Mouse (Mus musculus) left cerebral cortex, adult 8-10 months (tissue): Measurements from ENCODE around the gene Kcnk3. TPM values are rescaled to one million over a fixed set of nuclear protein-coding genes. Genes with fewer than 3 reads are reported as not detected.

ENCODE experiments used
- DNase-seq, 2 experiments: peaks; one replicate each; pipeline ENCODE4 v3.0.0; 2022; ENCODE audit warnings: low spot score in 2 of 2
- total RNA-seq, 4 experiments: library from RNA; stranded (reverse); gene quantifications; 2 replicates each; pipeline ENCODE4 v1.2.4; 2022

Kcnk3 gene
- total RNA-seq = 10 to 100 TPM; 19.5 to 25.2 (median 21.7) TPM

DNA sequence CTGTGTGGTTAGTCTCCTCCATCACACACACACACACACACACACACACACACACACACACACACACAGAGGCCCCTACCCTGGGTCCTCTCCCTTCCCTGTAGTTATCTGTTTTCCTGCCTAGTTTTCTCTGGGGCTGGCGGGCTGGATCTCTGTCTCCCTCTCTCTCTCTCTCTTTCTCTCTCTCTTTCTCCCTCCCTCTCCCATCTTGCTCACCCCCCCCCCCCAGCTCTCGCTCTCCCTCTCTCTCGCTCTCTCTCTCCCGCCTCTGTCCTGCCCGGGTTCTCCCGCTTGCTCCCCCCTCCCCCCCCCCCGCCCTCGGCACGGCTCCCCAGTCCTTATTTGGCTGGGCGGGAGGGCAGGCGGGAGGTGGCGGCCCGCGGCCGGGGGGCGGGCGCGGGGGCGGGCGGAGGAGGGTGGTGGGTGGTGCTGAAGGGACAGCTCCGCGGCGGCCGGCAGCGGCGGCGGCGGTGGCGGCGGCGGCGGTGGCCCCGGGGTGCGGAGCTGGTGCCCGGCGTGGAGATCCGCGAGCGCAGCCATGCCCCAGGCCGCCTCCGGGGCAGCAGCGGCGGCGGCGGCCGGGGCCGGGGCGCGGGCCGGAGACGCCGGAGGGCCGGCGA is at the start of gene Kcnk3:
Kcnk3 (plus strand) TSS at position 490 of the 620 bp plus-strand sequence.
- DNase-seq = no peak

DNA sequence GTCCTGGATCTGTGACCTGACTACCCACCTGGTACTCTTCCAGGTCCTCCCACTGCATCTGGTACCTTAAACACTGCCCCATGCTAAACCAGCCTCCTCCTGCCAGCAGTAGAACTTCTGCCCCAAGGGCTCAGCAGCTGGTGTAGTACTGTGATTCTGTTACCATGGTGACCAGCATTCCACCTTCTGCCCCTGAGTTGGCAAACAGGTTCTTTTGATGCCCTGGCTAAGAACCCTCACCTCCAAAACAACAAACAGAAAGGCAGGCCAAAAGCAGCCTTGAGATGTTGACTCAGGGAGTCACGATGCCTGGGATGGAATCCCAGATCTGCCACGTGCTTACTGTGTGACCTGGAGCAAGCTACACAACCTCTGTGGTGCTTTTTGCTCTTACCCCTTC is 42.3 kb upstream of the Kcnk3 start, which contains the start of gene Cib4:
Cib4 (minus strand) TSS at position 139 of the 400 bp plus-strand sequence.
- no peak for DNase-seq

DNA sequence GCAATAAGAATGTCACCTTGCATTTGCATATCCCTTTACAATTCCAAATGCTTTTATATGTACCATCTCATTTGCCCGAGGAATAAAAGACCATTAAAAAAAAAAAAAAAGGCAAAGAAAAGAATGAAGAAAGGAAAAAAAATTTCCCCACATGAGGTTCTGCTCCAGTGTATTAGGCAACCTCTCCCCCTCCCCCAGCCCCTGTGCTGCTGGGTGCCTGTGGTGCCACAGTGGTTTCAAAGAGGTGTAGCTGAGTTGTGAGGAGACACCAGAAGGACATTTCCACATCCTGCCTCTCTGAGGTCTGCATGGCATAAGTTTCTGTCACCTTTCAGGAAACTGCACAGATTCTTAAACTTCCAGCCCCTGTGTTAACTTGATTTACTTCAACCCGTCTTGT is 39.3 kb upstream of the Kcnk3 start:
- DNase-seq = no peak

DNA sequence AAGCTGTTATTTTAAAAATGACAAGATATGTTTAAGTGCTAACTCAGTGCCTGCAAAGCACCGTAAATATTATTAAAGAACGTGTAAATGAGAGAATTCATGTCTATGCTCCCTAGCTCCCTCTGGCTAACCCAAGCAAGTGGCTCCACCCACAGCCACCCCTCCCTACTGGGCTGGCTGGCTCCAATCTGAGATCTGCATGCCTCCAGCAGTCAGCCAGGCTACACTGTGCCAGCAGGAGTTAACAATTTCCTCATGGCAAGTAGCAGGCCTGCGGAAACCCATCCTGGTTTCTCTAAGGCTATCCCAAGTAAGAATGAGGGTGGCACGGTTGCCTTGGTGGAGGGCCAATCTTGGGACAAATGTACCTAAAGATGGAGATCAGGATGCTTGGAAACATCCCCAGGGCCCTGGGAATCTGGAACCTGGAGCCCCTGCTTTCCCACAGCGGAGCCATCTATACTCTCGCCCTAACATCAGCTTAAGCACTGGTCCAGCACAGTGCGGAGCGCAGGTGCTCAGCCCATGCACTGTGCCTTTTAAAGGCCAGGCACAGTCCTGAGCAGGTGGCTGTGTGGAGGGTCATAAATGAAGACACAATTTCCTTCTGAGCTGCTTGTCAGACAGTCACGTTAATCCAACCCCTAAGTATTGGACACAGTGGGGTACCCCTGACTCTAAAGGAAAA is 37.5 kb upstream of the Kcnk3 start:
- DNase-seq = no peak

DNA sequence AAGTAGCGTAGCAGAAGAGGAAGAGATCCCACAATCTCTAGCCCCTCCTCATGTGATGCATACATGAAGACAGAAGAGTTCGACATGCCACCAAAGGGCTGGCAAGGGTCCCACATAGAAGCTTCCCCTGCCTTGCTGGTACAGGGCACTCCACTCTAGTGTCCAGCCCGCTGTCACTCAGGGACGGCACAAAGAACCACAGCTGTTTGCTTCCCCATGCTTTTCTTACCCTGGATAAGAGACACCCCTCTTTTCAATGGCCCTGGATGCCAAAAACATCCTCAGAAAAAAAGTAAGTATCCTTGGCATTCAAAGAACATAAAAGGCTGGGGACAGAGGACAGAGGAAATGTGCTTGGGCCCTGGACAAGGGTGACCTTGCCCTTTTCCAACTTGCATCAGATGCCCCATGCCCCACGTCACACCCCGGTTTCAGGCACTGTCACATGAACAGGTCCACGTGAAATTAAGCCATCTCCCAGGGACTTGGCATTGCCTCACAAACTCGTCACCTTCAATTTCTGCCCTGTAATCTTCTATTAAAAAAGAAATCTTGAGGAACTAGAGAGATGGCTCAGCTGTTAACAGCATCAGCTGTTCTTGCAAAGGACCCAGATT is 36.8 kb upstream of the Kcnk3 start:
- no peak for DNase-seq

DNA sequence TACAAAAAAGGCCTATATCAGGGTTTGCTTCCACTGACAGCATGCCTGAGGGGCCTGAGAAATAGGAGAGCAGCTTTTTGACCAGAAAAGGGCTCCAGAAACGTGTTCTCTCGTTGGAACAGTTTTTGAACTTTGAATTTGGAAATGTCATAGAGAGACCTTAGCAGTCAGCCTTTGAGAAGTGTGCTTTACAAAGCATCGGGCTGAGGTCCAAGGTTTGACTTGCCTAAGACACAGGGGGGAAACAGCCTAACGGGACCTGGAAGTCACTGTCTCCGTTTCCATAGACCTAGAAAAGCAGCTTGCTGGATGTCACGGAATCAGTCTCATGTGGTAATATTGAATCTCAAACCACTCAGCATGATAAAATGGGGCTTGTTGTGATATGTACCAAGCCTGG is 36.0 kb upstream of the Kcnk3 start:
- DNase-seq = no peak

DNA sequence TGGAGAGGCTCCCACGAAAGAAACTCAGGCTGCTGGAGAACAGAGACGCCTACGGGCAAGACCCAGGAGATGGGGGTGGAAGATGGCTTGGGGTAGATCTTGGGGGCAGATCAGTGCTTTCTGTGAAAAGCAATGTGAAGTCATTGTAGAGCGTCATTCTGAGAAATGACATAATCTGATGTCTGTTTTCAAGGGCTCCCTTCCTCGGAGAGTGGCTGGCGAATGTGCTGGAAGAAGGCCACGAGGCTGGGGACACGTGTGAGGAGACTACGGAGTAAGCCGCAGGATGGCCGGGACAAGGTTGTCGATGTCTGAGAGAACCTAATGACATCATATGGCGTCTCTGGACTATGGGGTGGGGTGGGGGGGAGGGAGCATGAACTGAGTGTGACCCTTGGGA is 34.0 kb upstream of the Kcnk3 start:
- no peak for DNase-seq

DNA sequence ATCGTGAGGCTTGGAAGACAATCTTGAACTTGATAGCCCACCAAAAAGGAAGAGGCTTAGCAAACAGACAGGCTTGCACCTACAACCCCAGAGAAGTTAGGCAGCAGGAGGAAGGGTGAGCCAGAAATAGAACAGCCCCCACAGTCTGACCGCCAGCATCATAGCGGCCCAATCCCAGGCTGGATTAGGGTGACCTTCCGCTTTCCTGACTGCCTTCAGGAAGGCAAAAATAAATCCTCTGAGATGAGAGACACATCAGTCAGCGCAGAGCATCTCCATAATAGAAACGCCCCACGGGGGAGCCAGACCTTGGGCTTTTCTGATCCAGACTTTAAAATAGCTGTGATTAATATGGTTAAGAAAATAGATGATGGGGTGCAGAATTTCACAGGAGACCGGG is 33.0 kb upstream of the Kcnk3 start:
- no peak for DNase-seq

DNA sequence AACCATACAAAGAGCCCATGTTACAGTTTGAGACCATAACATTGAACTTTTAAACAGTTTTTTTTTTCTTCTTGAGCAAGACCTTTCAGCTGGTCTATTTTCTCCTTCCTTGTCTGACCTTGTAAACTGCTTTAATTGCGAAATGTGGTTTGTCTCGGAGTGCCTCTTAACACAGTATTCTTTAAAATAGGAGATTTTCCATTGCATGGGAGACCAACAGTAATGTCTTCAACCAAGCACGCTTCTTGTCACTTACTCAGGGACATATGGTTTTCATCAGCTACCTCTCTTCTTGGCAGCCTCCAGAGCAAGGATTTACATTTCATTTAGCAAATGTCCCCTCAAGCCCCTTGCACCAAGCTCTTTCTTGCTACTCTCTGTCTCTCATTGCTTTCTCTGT is 31.7 kb upstream of the Kcnk3 start:
- no peak for DNase-seq

DNA sequence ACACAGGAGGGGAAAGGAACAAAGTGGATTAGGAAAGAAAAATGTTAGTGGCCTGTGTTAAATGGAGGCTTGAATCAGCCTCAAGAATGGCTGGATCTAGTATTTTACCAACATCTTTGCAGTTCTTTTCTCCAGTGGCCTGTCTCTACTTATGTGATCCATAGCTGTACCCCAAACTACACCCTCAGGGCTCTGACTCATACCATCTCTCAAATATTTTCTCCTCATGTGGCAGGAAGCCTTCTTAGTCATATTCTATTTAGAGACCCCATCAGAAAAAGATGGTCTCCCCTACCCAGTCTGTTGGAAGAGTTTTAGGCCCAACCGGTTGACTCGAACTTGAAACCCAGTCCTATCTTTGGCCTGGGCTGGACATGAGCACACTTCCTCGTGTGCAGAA is 28.5 kb upstream of the Kcnk3 start:
- DNase-seq = no peak

DNA sequence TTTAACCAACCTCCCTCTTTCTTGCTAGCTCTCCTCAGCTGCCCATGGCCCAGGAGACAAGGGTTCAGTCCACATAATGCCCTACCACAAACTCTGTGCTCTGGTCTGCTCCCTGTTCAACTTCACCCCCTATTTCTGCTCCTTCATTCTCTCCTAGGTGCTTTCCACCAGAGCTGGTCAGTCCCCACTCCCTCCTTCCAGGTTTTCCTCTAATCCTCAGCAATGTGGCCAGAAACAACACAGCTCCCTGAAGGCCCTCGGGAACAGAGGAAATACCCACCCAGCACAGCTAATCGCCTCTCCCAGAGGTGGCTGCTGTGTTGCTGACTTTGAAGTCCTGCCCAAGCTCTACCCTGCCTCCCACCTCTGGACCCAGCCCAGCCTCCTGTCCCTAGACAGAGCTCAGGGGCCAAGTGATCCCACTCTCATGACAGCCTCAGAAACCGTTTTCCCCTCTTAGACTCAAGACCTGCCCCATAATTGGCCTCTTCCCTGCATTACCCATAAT is 27.9 kb upstream of the Kcnk3 start:
- DNase-seq = no peak

DNA sequence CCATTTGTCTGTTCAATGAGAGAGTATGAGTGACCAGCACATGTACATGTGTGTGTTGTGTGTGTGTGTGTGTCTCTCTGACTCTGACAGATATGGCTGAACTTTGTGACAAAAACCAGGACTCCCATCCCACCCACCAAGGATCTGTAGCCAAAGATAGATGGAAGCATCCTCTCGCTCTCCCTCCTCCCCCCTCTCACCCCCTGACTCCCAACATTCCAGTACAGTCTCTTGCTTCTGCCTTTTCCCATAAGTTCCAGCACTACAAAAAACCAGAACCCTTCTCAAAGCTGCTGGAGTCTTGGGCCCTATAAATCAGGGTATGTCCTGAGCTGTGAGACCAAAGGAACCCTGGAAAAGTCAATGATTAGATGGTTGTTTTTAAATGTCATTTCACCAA is 19.5 kb upstream of the Kcnk3 start:
- no peak for DNase-seq

DNA sequence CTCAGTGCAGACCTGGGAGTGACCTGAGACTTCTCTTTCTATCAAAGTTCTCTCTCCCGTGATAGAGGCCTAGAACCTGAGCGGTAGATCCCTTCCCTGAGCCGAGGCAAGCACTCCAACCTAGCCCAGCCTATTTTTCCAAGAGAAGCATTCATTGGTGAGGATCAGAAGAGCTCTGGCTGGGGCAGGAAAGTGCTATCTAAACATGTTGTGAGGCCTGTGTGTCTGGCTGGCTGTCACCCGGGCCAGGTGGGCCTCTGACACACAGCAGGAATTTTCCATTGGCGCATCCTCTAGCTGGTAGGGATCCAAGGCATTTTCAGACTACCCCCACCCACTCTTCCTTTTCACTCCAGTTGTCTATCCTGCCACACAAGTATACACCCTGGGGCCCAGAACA is 16.1 kb upstream of the Kcnk3 start:
- no peak for DNase-seq

DNA sequence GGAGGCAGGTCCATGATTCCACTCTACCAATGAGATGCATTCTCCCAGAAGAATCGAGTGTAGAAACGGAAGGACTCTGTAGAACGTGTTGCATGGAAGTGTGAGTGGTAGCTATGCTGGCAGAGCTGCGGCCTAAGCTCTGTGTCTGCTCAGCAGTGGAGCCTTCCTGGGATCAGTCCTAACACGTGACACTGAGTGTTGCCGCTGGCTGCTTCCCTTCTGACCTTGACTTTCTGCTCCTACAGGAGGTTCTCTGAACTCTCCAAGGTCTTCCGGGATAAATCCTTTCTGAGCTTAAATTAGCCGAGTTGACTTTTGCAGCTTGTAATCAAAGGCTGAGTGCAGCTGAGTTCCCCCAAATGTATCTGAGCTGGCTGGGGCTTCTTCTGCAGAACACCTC is 13.6 kb upstream of the Kcnk3 start:
- DNase-seq = no peak

DNA sequence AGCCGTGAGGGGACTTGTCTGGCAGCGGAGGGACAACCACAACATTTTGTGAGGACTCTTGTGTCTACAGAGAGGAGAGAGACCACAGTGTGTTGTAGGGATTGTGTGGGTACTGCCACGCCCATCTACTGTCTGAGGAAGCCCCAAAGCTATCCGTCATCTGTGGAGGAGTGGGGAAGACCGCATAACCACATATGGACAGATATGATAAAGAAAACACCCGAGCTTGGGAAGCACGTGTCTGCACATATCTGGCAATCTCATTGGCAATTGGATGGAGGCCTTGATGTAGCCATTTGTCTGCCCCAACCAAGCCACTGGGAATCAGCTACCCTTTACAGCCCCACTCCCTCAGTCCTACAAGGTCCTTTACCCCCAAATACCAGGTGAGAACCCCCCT is 11.7 kb upstream of the Kcnk3 start:
- DNase-seq = no peak

DNA sequence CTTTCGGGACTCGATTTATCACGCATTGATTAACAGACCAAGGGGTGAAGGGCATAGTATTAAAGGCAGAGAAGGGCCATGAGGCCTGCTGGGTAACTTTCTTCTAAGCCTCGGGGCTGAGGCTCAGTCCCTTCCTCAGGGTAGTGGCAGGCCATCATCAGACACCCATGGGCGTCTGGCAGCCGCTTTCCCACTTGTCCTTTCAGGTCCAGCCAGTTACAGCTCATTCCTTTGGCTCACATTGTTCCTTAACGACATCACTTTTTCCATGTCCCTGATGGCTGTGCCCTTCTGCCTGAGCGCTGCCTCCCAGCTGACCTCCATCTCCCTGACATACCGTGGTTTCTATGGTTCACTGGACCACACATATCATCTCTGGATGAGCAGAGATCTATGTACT is 10.7 kb upstream of the Kcnk3 start:
- DNase-seq = no peak

DNA sequence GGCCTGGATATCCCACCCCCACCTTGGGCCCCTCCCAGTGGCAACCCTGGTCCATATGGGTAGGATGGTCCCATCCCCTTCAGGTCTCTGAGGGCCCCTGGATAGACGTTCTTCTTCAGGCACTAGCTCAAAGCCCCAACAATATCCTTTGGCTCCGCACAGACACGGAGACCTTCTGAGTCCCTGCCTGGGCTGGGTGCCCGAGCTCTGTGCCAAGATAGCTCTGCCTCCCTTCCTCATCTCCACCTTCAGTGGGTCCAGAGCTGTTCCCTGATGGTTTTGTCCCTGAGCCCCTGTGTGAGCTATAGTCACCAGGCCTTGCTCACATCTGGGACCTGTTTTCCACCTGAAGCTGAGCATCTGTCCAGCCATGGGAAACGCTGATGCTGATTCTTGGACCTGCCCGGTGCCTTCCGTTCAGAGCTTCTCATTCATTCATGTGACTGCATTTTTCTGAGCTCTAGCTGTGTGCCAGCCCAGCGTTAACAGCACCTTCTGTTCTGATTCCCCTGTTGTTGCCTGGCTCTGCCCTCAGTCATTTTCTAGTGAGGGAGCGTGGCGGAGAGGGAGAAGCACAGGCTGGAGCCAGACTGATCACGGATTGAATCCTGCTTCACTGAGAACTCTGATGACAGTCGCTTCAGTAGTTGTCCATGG is 10.2 kb upstream of the Kcnk3 start:
- DNase-seq = no peak

DNA sequence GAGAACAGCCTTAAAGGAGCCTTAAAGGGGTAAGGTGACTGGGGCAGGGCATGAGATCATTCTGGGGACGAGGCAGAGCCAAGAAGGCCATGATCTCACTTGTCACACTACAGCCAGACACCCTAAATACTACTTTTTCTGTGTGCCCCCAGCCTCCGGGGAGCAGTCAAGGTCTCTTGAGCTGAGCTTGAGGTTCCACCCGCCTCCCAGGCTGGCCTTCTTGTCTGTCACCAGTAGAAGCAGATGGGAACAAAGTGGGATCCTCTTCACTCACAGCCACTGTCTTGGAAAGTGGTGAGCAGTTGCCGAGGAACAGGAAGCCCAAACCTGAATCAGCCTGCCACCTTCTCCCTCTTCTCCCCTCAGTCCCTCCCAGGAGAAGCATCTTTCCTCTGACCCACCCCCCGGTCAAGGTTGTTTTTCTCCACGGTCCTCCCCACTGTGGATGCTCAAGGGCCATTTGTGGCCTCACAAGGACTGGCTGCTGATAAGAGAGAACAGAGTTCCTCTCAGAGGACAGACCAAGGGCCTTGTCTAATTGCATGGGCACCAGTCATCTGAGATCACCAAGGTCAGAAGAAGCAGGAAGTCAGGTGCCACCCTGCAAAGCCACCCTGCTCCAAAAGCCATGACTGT is 9.4 kb upstream of the Kcnk3 start:
- DNase-seq = no peak

DNA sequence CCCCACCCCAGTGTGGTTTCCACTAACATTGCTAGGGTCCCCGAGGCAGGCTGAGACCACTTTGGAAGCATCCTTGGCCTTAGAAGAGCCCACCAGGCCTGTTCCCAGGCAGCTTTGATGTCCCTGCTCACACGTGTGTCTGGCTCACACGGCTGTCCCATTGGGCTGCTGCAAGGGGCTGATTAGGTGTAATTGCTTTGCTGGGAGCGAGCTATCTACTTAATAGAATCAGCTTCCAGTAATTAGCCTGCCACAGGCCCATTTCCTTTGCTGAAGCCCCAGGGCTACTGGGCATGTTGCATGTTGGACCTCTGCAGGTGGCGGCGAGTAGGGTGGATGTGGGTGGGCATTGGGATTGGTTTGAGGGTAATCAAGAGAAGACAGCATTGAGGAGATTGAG is 7.2 kb upstream of the Kcnk3 start:
- DNase-seq = no peak

DNA sequence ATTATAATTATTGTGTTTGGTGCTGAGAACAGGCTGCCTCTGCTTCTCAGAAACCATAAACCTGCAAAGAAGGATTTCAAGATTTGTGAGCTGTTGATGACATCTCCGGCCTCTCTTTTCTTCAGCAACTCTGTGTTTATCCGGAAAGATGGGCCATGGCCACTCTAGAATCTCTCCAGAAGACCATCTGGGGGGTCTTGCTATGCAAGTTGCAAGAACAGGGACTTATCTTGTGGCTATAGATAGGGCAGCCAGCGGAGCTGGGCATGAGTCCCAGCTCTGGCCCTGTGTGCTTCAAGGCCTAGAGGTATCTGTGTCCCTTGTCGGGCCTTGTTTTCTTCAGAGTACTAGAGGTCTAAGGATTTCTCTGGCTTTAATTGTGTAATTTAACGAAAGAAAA is 6.0 kb upstream of the Kcnk3 start:
- DNase-seq = no peak

DNA sequence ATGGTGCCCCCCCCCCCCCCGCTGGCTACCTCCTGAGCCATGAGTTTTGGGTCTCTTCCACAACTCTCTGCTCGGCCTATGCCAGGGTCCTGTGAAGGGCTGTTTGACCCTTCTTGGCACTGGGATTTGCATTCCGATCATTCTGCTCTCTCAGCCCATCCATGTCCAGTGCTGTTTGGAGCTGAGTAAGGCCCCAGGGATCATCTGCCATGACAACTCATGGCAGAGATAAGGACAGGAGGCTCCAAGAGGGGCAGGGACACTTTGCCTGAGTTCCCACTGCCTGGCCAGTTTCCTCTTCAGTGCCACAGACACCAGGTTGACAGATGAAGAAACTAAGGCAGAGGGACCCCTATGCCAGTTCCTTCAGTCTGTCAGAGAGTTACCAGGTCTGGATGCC is 1.4 kb upstream of the Kcnk3 start:
- no peak for DNase-seq

DNA sequence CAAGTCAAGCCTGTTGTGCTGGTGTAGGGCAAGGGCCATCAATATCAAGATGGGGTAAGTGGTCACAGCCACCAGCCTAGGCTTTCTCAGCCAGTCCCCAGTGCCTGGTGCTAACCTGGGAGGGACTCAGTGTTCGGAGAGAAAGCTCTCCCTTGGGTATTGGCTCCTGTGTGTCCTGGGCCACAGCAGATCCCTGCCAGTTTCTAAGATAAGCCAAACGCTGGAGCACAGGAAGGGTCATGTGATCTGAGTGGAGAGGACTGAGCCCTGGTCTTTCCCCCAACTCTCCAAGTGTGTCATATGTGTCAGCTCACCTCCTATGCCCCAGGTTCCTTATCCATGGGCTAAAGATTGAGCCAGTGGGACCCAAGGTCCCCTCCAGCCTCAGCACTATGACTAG is 869 bp upstream of the Kcnk3 start:
- no peak for DNase-seq
